Mouse (Mus musculus) kidney, postnatal 0 days (tissue): ENCODE measurements around the gene Sel1l3. TPM values are rescaled to one million over a fixed set of nuclear protein-coding genes. Genes with fewer than 3 reads are reported as not detected.
A peak's percentile ranks its signal among the peaks of the same experiment; 100 is the strongest.

Experiments used
- ATAC-seq: fragments of 200-750 bp; cut with Nextera tagmentation; replicated peaks from 2 replicates; pipeline ENCODE4 v1.8.0; 2017; ENCODE audit warnings: low read depth, moderate number of reproducible peaks, moderate TSS enrichment, moderate library complexity; ENCODE audit not compliant: low FRiP score
- DNase-seq: peaks from one replicate; pipeline ENCODE4 v3.0.0-alpha.2; 2016; ENCODE audit warnings: low spot score
- H3K27ac ChIP-seq: fragments of 300-500 bp; sonication (generic); 2 replicates; pipeline ENCODE4 v1.5.1; 2014; ENCODE audit warnings: mild to moderate bottlenecking
- H3K27me3 ChIP-seq: fragments of 300-500 bp; sonication (generic); 2 replicates; pipeline ENCODE4 v1.6.1; 2014; ENCODE audit warnings: low read length, mixed read lengths; ENCODE audit not compliant: insufficient read depth
- H3K36me3 ChIP-seq: fragments of 300-500 bp; sonication (generic); 2 replicates; pipeline ENCODE4 v1.6.1; 2014; ENCODE audit warnings: low read length, mixed read lengths; ENCODE audit not compliant: insufficient read depth
- H3K4me1 ChIP-seq: fragments of 300-500 bp; sonication (generic); replicated peaks from 2 replicates; pipeline ENCODE4 v1.6.1; 2014; ENCODE audit warnings: antibody characterized with exemption, low read length, mixed read lengths; ENCODE audit not compliant: insufficient read depth
- H3K4me2 ChIP-seq: fragments of 300-500 bp; sonication (generic); 2 replicates; pipeline ENCODE4 v1.6.1; 2014; ENCODE audit warnings: mild to moderate bottlenecking, low read length, moderate library complexity, mixed read lengths
- H3K4me3 ChIP-seq: fragments of 300-500 bp; sonication (generic); replicated peaks from 2 replicates; pipeline ENCODE4 v1.5.1; 2014; ENCODE audit warnings: low read depth, low read length
- H3K9ac ChIP-seq: fragments of 300-500 bp; sonication (generic); 2 replicates; pipeline ENCODE4 v1.6.1; 2014; ENCODE audit warnings: low read depth, low read length
- H3K9me3 ChIP-seq: fragments of 300-500 bp; sonication (generic); replicated peaks from 2 replicates; pipeline ENCODE4 v1.6.1; 2016; ENCODE audit warnings: low read length, inconsistent platforms, mixed read lengths
- CTCF ChIP-seq: IDR thresholded peaks from 2 replicates; pipeline ENCODE4 v1.5.1; 2016; ENCODE audit warnings: antibody characterized with exemption, low read depth, mild to moderate bottlenecking, moderate library complexity
- WGBS: fragments of 180-500 bp; shearing (Covaris S2); extraction: QIAGEN DNeasy Blood & Tissue Kit; methylation state at CpG from one replicate; pipeline ENCODE4 v1.1.7; 2014; 5-methylcytosine and 5-hydroxymethylcytosine counted together
- polyA plus RNA-seq: library from polyadenylated mRNA; unstranded; fragments of >200 nt; fragmentation: Nextera tagmentation; extraction: Ambion mirVana; gene quantifications from 2 replicates; pipeline ENCODE4 v1.2.1, GENCODE M21; 2015

Sel1l3 gene
- polyA plus RNA-seq, 1 experiment from 2014 or later: 11.8 TPM

DNA sequence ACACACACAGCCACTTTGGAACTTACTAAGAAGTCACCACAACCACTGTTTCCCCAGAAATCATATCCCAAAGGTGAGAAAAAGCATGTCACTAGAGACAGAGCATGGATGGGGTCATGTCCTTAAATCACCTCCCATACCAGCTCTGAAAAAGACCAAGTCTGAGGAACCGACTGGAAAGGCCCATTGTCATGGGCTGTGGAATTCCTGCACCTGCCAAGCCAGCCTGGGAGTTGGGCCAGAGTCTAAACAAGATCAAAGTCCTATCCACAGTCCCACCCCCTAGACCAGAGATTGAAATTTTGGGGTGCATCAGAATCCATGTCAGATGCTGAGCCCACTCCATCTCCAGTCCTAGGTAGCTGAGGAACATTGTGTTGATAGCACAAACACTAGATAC lies 15.3 kb downstream of the Sel1l3 start:
- Histone ChIP-seq H3K4me2 (no peak overlapping the region), H3K4me1 (no peaks in the 10 kb centered on the region), H3K27ac (no peak overlapping the region), H3K9ac (no peak overlapping the region), H3K36me3 (no peaks in the 10 kb centered on the region), H3K4me3 (no peak overlapping the region), H3K9me3 (no peaks in the 10 kb centered on the region), H3K27me3 (no peaks in the 10 kb centered on the region)
- WGBS: 52% methylated on average over 1 of the region's 1 CpGs
- no peak for TF ChIP-seq CTCF
- ATAC-seq (no peak), DNase-seq (no peak)

GRCm38 (mm10) chr5:53196387-53197088 lies 17.2 kb downstream of the Sel1l3 start:
- Histone ChIP-seq H3K4me3 (no peak overlapping the region), H3K27ac (no peak overlapping the region), H3K9me3 (no peaks in the 10 kb centered on the region), H3K27me3 (no peaks in the 10 kb centered on the region), H3K36me3 (no peaks in the 10 kb centered on the region), H3K4me1 (no peaks in the 10 kb centered on the region), H3K9ac (no peak overlapping the region), H3K4me2 (no peak overlapping the region)
- TF ChIP-seq CTCF: peak; percentile 50; the same call in 1 of the 2 replicates
- peak; percentile 62 for DNase-seq
- 52% methylated on average over 10 of the region's 10 CpGs for WGBS
- ATAC-seq: peak; percentile 96

GRCm38 (mm10) chr5:53194841-53195240 lies 18.9 kb downstream of the Sel1l3 start:
- no peak for TF ChIP-seq CTCF
- Histone ChIP-seq H3K9ac (no peak overlapping the region), H3K36me3 (no peaks in the 10 kb centered on the region), H3K27me3 (no peaks in the 10 kb centered on the region), H3K4me2 (no peak overlapping the region), H3K9me3 (no peaks in the 10 kb centered on the region), H3K4me1 (no peaks in the 10 kb centered on the region), H3K27ac (no peak overlapping the region), H3K4me3 (no peak overlapping the region)
- WGBS: 92% methylated on average over 3 of the region's 3 CpGs
- ATAC-seq: no peak
- no peak for DNase-seq

- DNase-seq (no peak), ATAC-seq (no peak)
- Histone ChIP-seq H3K27ac (no peak overlapping the region), H3K9ac (no peak overlapping the region), H3K9me3 (no peaks in the 10 kb centered on the region), H3K4me2 (no peak overlapping the region), H3K27me3 (no peaks in the 10 kb centered on the region), H3K4me3 (no peak overlapping the region), H3K36me3 (no peaks in the 10 kb centered on the region), H3K4me1 (no peaks in the 10 kb centered on the region)
- TF ChIP-seq CTCF: no peak
- WGBS: 90% methylated on average over 2 of the region's 2 CpGs
Measured at GRCm38 (mm10) chr5:53194421-53194820, 19.3 kb downstream of the Sel1l3 start.

- WGBS: 86% methylated on average over 13 of the region's 13 CpGs
- Histone ChIP-seq H3K36me3 (no peaks in the 10 kb centered on the region), H3K4me1 (no peaks in the 10 kb centered on the region), H3K27ac (no peak overlapping the region), H3K9ac (no peak overlapping the region), H3K27me3 (no peaks in the 10 kb centered on the region), H3K9me3 (no peaks in the 10 kb centered on the region), H3K4me2 (no peak overlapping the region), H3K4me3 (no peak overlapping the region)
- TF ChIP-seq CTCF: no peak
- DNase-seq (no peak), ATAC-seq (no peak)
Measured at GRCm38 (mm10) chr5:53193092-53194030, 20.4 kb downstream of the Sel1l3 start.

DNA sequence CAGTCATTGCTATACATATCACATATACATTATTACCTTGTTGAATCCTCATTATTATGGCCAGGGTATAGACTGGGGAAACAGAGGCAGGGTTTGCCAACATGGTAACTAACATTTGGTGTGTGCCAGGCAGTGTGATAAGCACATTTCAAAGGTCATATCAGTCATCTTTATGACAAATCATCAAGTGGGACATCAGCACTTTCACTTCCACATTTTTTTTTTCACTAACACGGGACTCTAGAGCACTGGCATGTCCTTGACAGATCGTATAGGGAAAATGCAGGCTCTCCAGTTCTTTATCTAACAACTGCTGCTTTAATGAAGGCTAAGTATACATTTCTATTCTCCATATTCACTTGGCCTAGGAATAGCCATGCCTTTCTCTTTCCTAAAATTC lies 25.1 kb downstream of the Sel1l3 start:
- DNase-seq: no peak
- Histone ChIP-seq H3K4me2 (no peak overlapping the region), H3K4me3 (no peak overlapping the region), H3K4me1 (no peaks in the 10 kb centered on the region), H3K9ac (no peak overlapping the region), H3K27me3 (no peaks in the 10 kb centered on the region), H3K9me3 (no peaks in the 10 kb centered on the region), H3K36me3 (no peaks in the 10 kb centered on the region), H3K27ac (no peak overlapping the region)
- no peak for ATAC-seq
- no peak for TF ChIP-seq CTCF
- WGBS: 80% methylated on average over 2 of the region's 2 CpGs
